Mouse (Mus musculus) embryonic facial prominence, embryonic 13.5 days (tissue): ENCODE measurements around the gene Sec22b. TPM values are rescaled to one million over a fixed set of nuclear protein-coding genes. Genes with fewer than 3 reads are reported as not detected.

Experiments
- ATAC-seq: fragments of 200-750 bp; cut with Nextera tagmentation; 2 replicates; pipeline ENCODE4 v1.8.0; 2017; ENCODE audit warnings: low read depth; ENCODE audit not compliant: insufficient number of reproducible peaks, insufficient read depth, low FRiP score, low TSS enrichment
- H3K27ac ChIP-seq: fragments of 300-500 bp; sonication (generic); 2 replicates; pipeline ENCODE4 v1.5.1; 2015; ENCODE audit warnings: moderate library complexity, mild to moderate bottlenecking, inconsistent platforms
- H3K27me3 ChIP-seq: fragments of 300-500 bp; sonication (generic); 2 replicates; pipeline ENCODE4 v1.6.1; 2015; ENCODE audit warnings: mild to moderate bottlenecking, inconsistent platforms
- H3K36me3 ChIP-seq: fragments of 300-500 bp; sonication (generic); 2 replicates; pipeline ENCODE4 v1.6.1; 2015; ENCODE audit warnings: mild to moderate bottlenecking, inconsistent platforms
- H3K4me1 ChIP-seq: fragments of 300-500 bp; sonication (generic); 2 replicates; pipeline ENCODE4 v1.6.1; 2015; ENCODE audit warnings: inconsistent platforms
- H3K4me2 ChIP-seq: fragments of 300-500 bp; sonication (generic); 2 replicates; pipeline ENCODE4 v1.6.1; 2015; ENCODE audit warnings: moderate library complexity, mild to moderate bottlenecking, inconsistent platforms
- H3K4me3 ChIP-seq: fragments of 300-500 bp; sonication (generic); 2 replicates; pipeline ENCODE4 v1.5.1; 2015; ENCODE audit warnings: mild to moderate bottlenecking, inconsistent platforms
- H3K9ac ChIP-seq: fragments of 300-500 bp; sonication (generic); 2 replicates; pipeline ENCODE4 v1.6.1; 2015; ENCODE audit warnings: mild to moderate bottlenecking, inconsistent platforms
- H3K9me3 ChIP-seq: fragments of 300-500 bp; sonication (generic); 2 replicates; pipeline ENCODE4 v1.6.1; 2016; ENCODE audit warnings: inconsistent platforms
- WGBS: fragments of 180-500 bp; shearing (Covaris S2); methylation state at CpG from one replicate; pipeline ENCODE4 v1.1.7; 2015; ENCODE audit warnings: mixed read lengths; 5-methylcytosine and 5-hydroxymethylcytosine counted together
- polyA plus RNA-seq: library from polyadenylated mRNA; unstranded; fragments of >200 nt; fragmentation: Nextera tagmentation; extraction: Ambion mirVana; gene quantifications from 2 replicates; pipeline ENCODE4 v1.2.1, GENCODE M21; 2015

Sec22b gene
- polyA plus RNA-seq, 1 experiment from 2014 or later, result 141 TPM

- no peaks in the 10 kb centered on the region for H3K36me3 ChIP-seq
- no peak overlapping the region for H3K4me3 ChIP-seq
- no peak overlapping the region for H3K4me2 ChIP-seq
- no peak overlapping the region for H3K9ac ChIP-seq
- no peaks in the 10 kb centered on the region for H3K9me3 ChIP-seq
- no peak for ATAC-seq
- peaks cover 4% of the 10 kb centered on the region; the same call in 1 of the 2 replicates for H3K27me3 ChIP-seq
- peaks cover 72% of the 10 kb centered on the region for H3K4me1 ChIP-seq
- no peak overlapping the region; the same call in 1 of the 2 replicates for H3K27ac ChIP-seq
- 55% methylated on average over 5 of the region's 5 CpGs for WGBS
These were observed 32.8 kb downstream of the Sec22b start for GRCm38 (mm10) chr3:97933811-97934210.

GRCm38 (mm10) chr3:97934331-97935300 is 33.6 kb downstream of the Sec22b start:
- Histone ChIP-seq H3K4me3 (no peak overlapping the region), H3K27ac (peak overlapping the region; percentile 11; the same call in 1 of the 2 replicates), H3K27me3 (peaks cover 4% of the 10 kb centered on the region; the same call in 1 of the 2 replicates), H3K9me3 (no peaks in the 10 kb centered on the region), H3K4me1 (peaks cover 74% of the 10 kb centered on the region), H3K36me3 (no peaks in the 10 kb centered on the region), H3K9ac (no peak overlapping the region), H3K4me2 (no peak overlapping the region)
- no peak for ATAC-seq
- WGBS, result 59% methylated on average over 6 of the region's 6 CpGs

GRCm38 (mm10) chr3:97937068-97937944 is 36.3 kb downstream of the Sec22b start:
- Histone ChIP-seq H3K4me1 (peaks cover 73% of the 10 kb centered on the region), H3K27me3 (peaks cover 4% of the 10 kb centered on the region; the same call in 1 of the 2 replicates), H3K4me3 (no peak overlapping the region), H3K9me3 (no peaks in the 10 kb centered on the region), H3K36me3 (no peaks in the 10 kb centered on the region), H3K27ac (no peak overlapping the region), H3K4me2 (no peak overlapping the region), H3K9ac (no peak overlapping the region)
- WGBS, result 49% methylated on average over 17 of the region's 17 CpGs
- ATAC-seq, result no peak

- Histone ChIP-seq H3K4me3 (no peak overlapping the region), H3K36me3 (no peaks in the 10 kb centered on the region), H3K27ac (no peak overlapping the region), H3K4me1 (peaks cover 73% of the 10 kb centered on the region), H3K9ac (0 out of 2 replicates have a peak overlapping the region, but pooled peaks have one; percentile 16), H3K4me2 (no peak overlapping the region), H3K9me3 (no peaks in the 10 kb centered on the region), H3K27me3 (peaks cover 4% of the 10 kb centered on the region; the same call in 1 of the 2 replicates)
- WGBS, result 56% methylated on average over 6 of the region's 6 CpGs
- ATAC-seq, result no peak
These were observed 36.9 kb downstream of the Sec22b start for GRCm38 (mm10) chr3:97937945-97938266.

- no peaks in the 10 kb centered on the region for H3K9me3 ChIP-seq
- no peaks in the 10 kb centered on the region for H3K36me3 ChIP-seq
- no peak overlapping the region for H3K4me3 ChIP-seq
- no peak overlapping the region for H3K4me2 ChIP-seq
- 35% methylated on average over 7 of the region's 7 CpGs for WGBS
- ATAC-seq, result no peak
- peak overlapping the region; percentile 49; the same call in 1 of the 2 replicates for H3K9ac ChIP-seq
- peak overlapping the region; percentile 51; the same call in 1 of the 2 replicates for H3K27ac ChIP-seq
- H3K4me1 ChIP-seq, result peaks cover 70% of the 10 kb centered on the region
- no peaks in the 10 kb centered on the region for H3K27me3 ChIP-seq
These were observed 38.0 kb downstream of the Sec22b start for GRCm38 (mm10) chr3:97938814-97939526.

- H3K27me3 ChIP-seq, result no peaks in the 10 kb centered on the region
- H3K4me1 ChIP-seq, result peaks cover 79% of the 10 kb centered on the region
- peak overlapping the region; percentile 51; the same call in 1 of the 2 replicates for H3K27ac ChIP-seq
- WGBS, result 15% methylated on average over 10 of the region's 10 CpGs
- ATAC-seq, result no peak
- peak overlapping the region; percentile 49; the same call in 1 of the 2 replicates for H3K9ac ChIP-seq
- H3K4me3 ChIP-seq, result no peak overlapping the region
- no peak overlapping the region for H3K4me2 ChIP-seq
- no peaks in the 10 kb centered on the region for H3K36me3 ChIP-seq
- H3K9me3 ChIP-seq, result no peaks in the 10 kb centered on the region
These were observed 38.9 kb downstream of the Sec22b start for GRCm38 (mm10) chr3:97939626-97940510.

- no peaks in the 10 kb centered on the region for H3K9me3 ChIP-seq
- H3K27me3 ChIP-seq, result no peaks in the 10 kb centered on the region
- ATAC-seq, result no peak
- H3K4me3 ChIP-seq, result no peak overlapping the region
- H3K36me3 ChIP-seq, result no peaks in the 10 kb centered on the region
- peak overlapping the region; percentile 94 for H3K27ac ChIP-seq
- H3K4me2 ChIP-seq, result no peak overlapping the region
- 0 out of 2 replicates have a peak overlapping the region, but pooled peaks have one; percentile 32 for H3K9ac ChIP-seq
- 26% methylated on average over 9 of the region's 9 CpGs for WGBS
- H3K4me1 ChIP-seq, result peaks cover 72% of the 10 kb centered on the region
These were observed 39.7 kb downstream of the Sec22b start for GRCm38 (mm10) chr3:97940511-97941204.

- Histone ChIP-seq H3K36me3 (no peaks in the 10 kb centered on the region), H3K27ac (peak overlapping the region; percentile 94), H3K4me1 (peaks cover 75% of the 10 kb centered on the region), H3K27me3 (no peaks in the 10 kb centered on the region), H3K4me2 (peak overlapping the region; percentile 47), H3K4me3 (peak overlapping the region; percentile 12; the same call in 1 of the 2 replicates), H3K9me3 (no peaks in the 10 kb centered on the region), H3K9ac (peak overlapping the region; percentile 58)
- ATAC-seq, result no peak
- WGBS, result 23% methylated on average over 11 of the region's 11 CpGs
These were observed 40.7 kb downstream of the Sec22b start for GRCm38 (mm10) chr3:97941440-97942259.

GRCm38 (mm10) chr3:97942260-97942950 is 41.4 kb downstream of the Sec22b start:
- ATAC-seq, result 0 out of 2 replicates have a peak, but pooled peaks have one; percentile 32
- H3K27ac ChIP-seq, result peak overlapping the region; percentile 94
- peak overlapping the region; percentile 47 for H3K4me2 ChIP-seq
- 6% methylated on average over 16 of the region's 16 CpGs for WGBS
- H3K36me3 ChIP-seq, result no peaks in the 10 kb centered on the region
- peak overlapping the region; percentile 12; the same call in 1 of the 2 replicates for H3K4me3 ChIP-seq
- no peaks in the 10 kb centered on the region for H3K27me3 ChIP-seq
- no peaks in the 10 kb centered on the region for H3K9me3 ChIP-seq
- H3K9ac ChIP-seq, result peak overlapping the region; percentile 58
- peaks cover 77% of the 10 kb centered on the region for H3K4me1 ChIP-seq
